Mouse (Mus musculus): ENCODE data around the gene Prss45. TPM values are rescaled to one million over a fixed set of nuclear protein-coding genes. Genes with fewer than 3 reads are reported as not detected.

Prss45 gene
- total and polyA plus RNA-seq, 3 experiments = not detected

GRCm38 (mm10) chr9:110879191-110879920 lies 45.0 kb downstream of the Prss45 start, which contains the start of gene Als2cl:
Gene Als2cl, plus strand, starts transcription at chr9:110879870.
- Histone ChIP-seq H3K9me3 (replicated peaks; ENCODE audit: insufficient read depth, low read length) (no peaks in the 10 kb centered on the region), H3K9ac (ENCODE audit: control insufficient read depth, low read depth, low read length, poor library complexity, severe bottlenecking) (no peak within 1 kb of the TSS), H3K36me3 (ENCODE audit: control insufficient read depth in 1 of 2, insufficient read depth in 2 of 2, low read length in 2 of 2) (no peaks in the 10 kb centered on the region), H3K79me2 (ENCODE audit: control insufficient read depth, insufficient read depth, low read length, poor library complexity) (no peaks in the 10 kb centered on the region), H3K27ac (ENCODE audit: control insufficient read depth, low read depth, low read length) (no peak within 1 kb of the TSS), H3K27me3 (ENCODE audit: control insufficient read depth in 1 of 2, insufficient read depth in 2 of 2, low read length in 2 of 2) (no peaks in the 10 kb centered on the region), H3K4me1 (ENCODE audit: control insufficient read depth in 1 of 2, insufficient read depth in 2 of 2, low read length in 2 of 2) (no peaks in the 10 kb centered on the region), H3K4me3 (ENCODE audit: control insufficient read depth in 1 of 2, insufficient read depth in 1 of 2, low read depth in 2 of 2, low read length in 2 of 2) (no peak within 1 kb of the TSS)
- no peak for TF ChIP-seq MAX (IDR thresholded peaks at IDR 0.05; ENCODE audit: low read length)
- TF ChIP-seq USF2 (IDR thresholded peaks at IDR 0.05; ENCODE audit: borderline replicate concordance in 1 of 2, insufficient read depth in 1 of 2, low read depth in 1 of 2, low read length in 2 of 2) = no peak
- DNase-seq (ENCODE audit: low read depth, low spot score) = no peak

DNA sequence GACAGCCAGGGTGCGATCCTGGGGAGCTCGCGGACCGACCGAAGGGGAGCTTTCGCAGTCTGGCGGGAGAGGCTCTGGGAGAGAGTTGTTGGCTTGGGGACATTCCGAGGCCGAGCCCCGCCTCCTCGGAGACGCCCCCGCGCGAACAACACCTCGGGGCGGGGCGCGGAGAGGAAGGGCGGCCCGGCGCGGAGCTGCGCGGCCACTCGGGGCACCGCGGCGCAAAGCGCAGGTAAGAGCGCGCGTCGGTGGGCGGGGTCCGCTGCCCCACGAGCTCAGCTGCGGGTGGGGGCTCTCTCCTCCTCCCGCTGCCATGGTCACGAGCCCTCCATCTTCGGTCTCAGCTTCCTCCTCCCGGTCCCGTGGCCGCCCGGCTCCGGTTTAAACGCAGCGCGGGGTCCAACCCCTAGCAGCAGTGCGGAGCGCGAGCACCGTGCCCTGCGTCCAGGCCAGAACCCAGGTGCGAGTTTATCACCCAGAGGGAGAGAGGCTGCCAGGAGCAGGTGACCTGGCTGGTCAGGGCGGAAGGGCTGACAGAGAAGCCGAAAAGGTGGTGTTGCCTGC lies 45.7 kb downstream of the Prss45 start, which contains the start of gene Tmie:
Gene Tmie (minus strand): TSS at position 116 of the 564 bp plus-strand sequence.
- no peaks in the 10 kb centered on the region for H3K9me3 ChIP-seq (replicated peaks; ENCODE audit: insufficient read depth, low read length)
- H3K27ac ChIP-seq (ENCODE audit: control insufficient read depth, low read depth, low read length) = no peak within 1 kb of the TSS
- no peaks in the 10 kb centered on the region for H3K79me2 ChIP-seq (ENCODE audit: control insufficient read depth, insufficient read depth, low read length, poor library complexity)
- H3K4me3 ChIP-seq (ENCODE audit: control insufficient read depth in 1 of 2, insufficient read depth in 1 of 2, low read depth in 2 of 2, low read length in 2 of 2) = no peak within 1 kb of the TSS
- no peaks in the 10 kb centered on the region for H3K27me3 ChIP-seq (ENCODE audit: control insufficient read depth in 1 of 2, insufficient read depth in 2 of 2, low read length in 2 of 2)
- DNase-seq (ENCODE audit: low read depth, low spot score) = no peak
- no peak for TF ChIP-seq CHD2 (IDR thresholded peaks at IDR 0.05; ENCODE audit: low read length)
- no peaks in the 10 kb centered on the region for H3K4me1 ChIP-seq (ENCODE audit: control insufficient read depth in 1 of 2, insufficient read depth in 2 of 2, low read length in 2 of 2)
- H3K9ac ChIP-seq (ENCODE audit: control insufficient read depth, low read depth, low read length, poor library complexity, severe bottlenecking) = no peak within 1 kb of the TSS
- no peaks in the 10 kb centered on the region for H3K36me3 ChIP-seq (ENCODE audit: control insufficient read depth in 1 of 2, insufficient read depth in 2 of 2, low read length in 2 of 2)

GRCm38 (mm10) chr9:110880772-110881171 lies 46.4 kb downstream of the Prss45 start:
- no peaks in the 10 kb centered on the region for H3K79me2 ChIP-seq (ENCODE audit: control insufficient read depth, insufficient read depth, low read length, poor library complexity)
- H3K27ac ChIP-seq (ENCODE audit: control insufficient read depth, low read depth, low read length) = no peak overlapping the region
- TF ChIP-seq CHD2 (IDR thresholded peaks at IDR 0.05; ENCODE audit: low read length) (no peak), RAD21 (IDR thresholded peaks at IDR 0.05; ENCODE audit: low read depth, low read length) (no peak), RCOR1 (IDR thresholded peaks at IDR 0.05; ENCODE audit: low read depth, low read length) (no peak), ELF1 (IDR thresholded peaks at IDR 0.05; ENCODE audit: low read depth, low read length) (no peak), CHD1 (IDR thresholded peaks at IDR 0.05; ENCODE audit: low read depth, low read length) (no peak), ZC3H11A (IDR thresholded peaks at IDR 0.05; ENCODE audit: low read depth, low read length) (no peak), MAFK (IDR thresholded peaks at IDR 0.05; ENCODE audit: borderline replicate concordance, low read depth, low read length) (no peak), UBTF (IDR thresholded peaks at IDR 0.05; ENCODE audit: borderline replicate concordance, insufficient read depth, low read depth, low read length) (no peak)
- H3K27me3 ChIP-seq (ENCODE audit: control insufficient read depth in 1 of 2, insufficient read depth in 2 of 2, low read length in 2 of 2) = no peaks in the 10 kb centered on the region
- H3K9me3 ChIP-seq (replicated peaks; ENCODE audit: insufficient read depth, low read length) = no peaks in the 10 kb centered on the region
- no peak for DNase-seq (ENCODE audit: low read depth, low spot score)
- H3K4me3 ChIP-seq (ENCODE audit: control insufficient read depth in 1 of 2, insufficient read depth in 1 of 2, low read depth in 2 of 2, low read length in 2 of 2) = no peak overlapping the region
- H3K9ac ChIP-seq (ENCODE audit: control insufficient read depth, low read depth, low read length, poor library complexity, severe bottlenecking) = no peak overlapping the region
- H3K36me3 ChIP-seq (ENCODE audit: control insufficient read depth in 1 of 2, insufficient read depth in 2 of 2, low read length in 2 of 2) = no peaks in the 10 kb centered on the region
- H3K4me1 ChIP-seq (ENCODE audit: control insufficient read depth in 1 of 2, insufficient read depth in 2 of 2, low read length in 2 of 2) = no peaks in the 10 kb centered on the region

All from MEL (cell line).